Mouse (Mus musculus): Measurements from ENCODE around the gene Trio. TPM values are rescaled to one million over a fixed set of nuclear protein-coding genes. Genes with fewer than 3 reads are reported as not detected.

The Trio gene
- polyA plus RNA-seq, 1 experiment from 2014 or later, result 14.0 TPM

DNA sequence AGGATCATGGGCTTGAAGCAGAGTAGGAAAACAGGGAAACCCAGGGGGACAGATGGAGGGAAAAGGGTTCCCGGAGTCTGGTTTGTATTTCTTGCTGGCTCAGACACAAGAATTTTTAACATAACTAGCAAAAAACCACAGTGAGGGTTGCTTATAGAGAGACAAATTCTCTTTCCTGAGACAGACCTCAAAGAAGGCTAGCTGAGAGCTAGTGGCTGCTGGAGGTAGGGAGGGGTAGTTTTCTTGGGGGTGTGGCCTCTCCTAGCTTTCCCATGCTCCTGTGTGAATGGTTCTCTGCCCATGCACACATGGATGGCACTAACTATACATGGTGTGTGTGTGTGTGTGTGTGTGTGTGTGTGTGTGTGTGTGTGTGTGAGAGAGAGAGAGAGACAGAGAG is 265.0 kb downstream of the Trio start:
- Histone ChIP-seq H3K27ac (ENCODE audit: low read depth, low read length) (no peak overlapping the region), H3K4me1 (replicated peaks; ENCODE audit: control insufficient read depth, insufficient read depth, low read length) (no peaks in the 10 kb centered on the region), H3K4me2 (no peak overlapping the region), H3K9ac (ENCODE audit: low read depth, low read length) (no peak overlapping the region), H3K27me3 (replicated peaks; ENCODE audit: control insufficient read depth, insufficient read depth, low read length) (no peaks in the 10 kb centered on the region), H3K9me3 (ENCODE audit: control insufficient read depth, low read length) (no peaks in the 10 kb centered on the region), H3K4me3 (ENCODE audit: low read depth, low read length) (no peak overlapping the region), H3K36me3 (ENCODE audit: control insufficient read depth, insufficient read depth, low read length) (peaks cover 5% of the 10 kb centered on the region; the same call in 1 of the 2 replicates)
- DNase-seq (ENCODE audit: low spot score) (no peak), ATAC-seq (replicated peaks; ENCODE audit: low FRiP score) (no peak)
- 87% methylated on average over 1 of the region's 1 CpGs for WGBS

DNA sequence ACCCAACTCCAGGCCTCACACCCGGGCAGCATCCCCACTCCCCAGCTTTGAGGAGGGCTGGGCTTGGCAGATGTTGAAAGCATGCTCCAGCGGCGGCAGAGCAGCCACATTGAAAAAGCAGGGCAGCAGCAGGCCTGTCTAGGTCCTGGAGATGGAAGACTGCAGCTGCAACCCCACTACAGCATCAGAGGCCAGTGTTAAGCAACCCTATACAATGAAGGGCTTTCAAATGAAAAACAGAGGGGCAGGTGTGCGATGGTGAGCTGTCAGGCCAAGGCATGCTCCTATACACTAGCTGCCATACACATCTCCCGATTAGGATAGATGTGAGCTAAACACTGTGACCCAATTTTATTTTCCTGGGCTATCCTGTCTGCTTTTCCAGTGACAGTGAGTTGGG is 265.8 kb downstream of the Trio start:
- DNase-seq (ENCODE audit: low spot score) (no peak), ATAC-seq (replicated peaks; ENCODE audit: low FRiP score) (no peak)
- Histone ChIP-seq H3K4me1 (replicated peaks; ENCODE audit: control insufficient read depth, insufficient read depth, low read length) (no peaks in the 10 kb centered on the region), H3K27me3 (replicated peaks; ENCODE audit: control insufficient read depth, insufficient read depth, low read length) (no peaks in the 10 kb centered on the region), H3K4me3 (ENCODE audit: low read depth, low read length) (no peak overlapping the region), H3K9me3 (ENCODE audit: control insufficient read depth, low read length) (no peaks in the 10 kb centered on the region), H3K27ac (ENCODE audit: low read depth, low read length) (no peak overlapping the region), H3K9ac (ENCODE audit: low read depth, low read length) (no peak overlapping the region), H3K36me3 (ENCODE audit: control insufficient read depth, insufficient read depth, low read length) (peaks cover 5% of the 10 kb centered on the region; the same call in 1 of the 2 replicates), H3K4me2 (no peak overlapping the region)
- 85% methylated on average over 5 of the region's 5 CpGs for WGBS

DNA sequence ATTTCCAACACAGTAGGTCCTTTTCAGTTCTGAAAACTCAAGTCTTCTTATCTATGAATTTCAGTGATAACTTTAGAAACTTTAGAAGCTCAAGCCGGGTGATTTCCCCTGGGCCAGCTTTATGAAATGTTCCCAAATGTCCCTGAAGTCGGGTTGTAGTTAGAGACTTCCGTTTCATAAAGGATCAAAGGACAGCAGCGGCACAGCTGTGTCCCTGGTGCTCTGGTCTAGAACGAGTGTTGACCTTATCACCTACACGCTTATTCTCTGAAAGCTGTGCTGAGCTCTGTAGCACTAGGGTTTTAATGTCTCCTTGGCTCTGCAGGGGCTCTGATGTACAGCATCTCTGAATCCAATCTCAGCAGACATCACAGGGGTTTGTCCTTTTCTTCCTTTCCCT is 267.0 kb downstream of the Trio start:
- Histone ChIP-seq H3K4me3 (ENCODE audit: low read depth, low read length) (no peak overlapping the region), H3K27ac (ENCODE audit: low read depth, low read length) (no peak overlapping the region), H3K4me1 (replicated peaks; ENCODE audit: control insufficient read depth, insufficient read depth, low read length) (no peaks in the 10 kb centered on the region), H3K9me3 (ENCODE audit: control insufficient read depth, low read length) (no peaks in the 10 kb centered on the region), H3K9ac (ENCODE audit: low read depth, low read length) (no peak overlapping the region), H3K27me3 (replicated peaks; ENCODE audit: control insufficient read depth, insufficient read depth, low read length) (no peaks in the 10 kb centered on the region), H3K4me2 (no peak overlapping the region), H3K36me3 (ENCODE audit: control insufficient read depth, insufficient read depth, low read length) (peaks cover 7% of the 10 kb centered on the region; the same call in 1 of the 2 replicates)
- no peak for ATAC-seq (replicated peaks; ENCODE audit: low FRiP score)
- WGBS, result 78% methylated on average over 6 of the region's 6 CpGs
- DNase-seq (ENCODE audit: low spot score), result no peak

DNA sequence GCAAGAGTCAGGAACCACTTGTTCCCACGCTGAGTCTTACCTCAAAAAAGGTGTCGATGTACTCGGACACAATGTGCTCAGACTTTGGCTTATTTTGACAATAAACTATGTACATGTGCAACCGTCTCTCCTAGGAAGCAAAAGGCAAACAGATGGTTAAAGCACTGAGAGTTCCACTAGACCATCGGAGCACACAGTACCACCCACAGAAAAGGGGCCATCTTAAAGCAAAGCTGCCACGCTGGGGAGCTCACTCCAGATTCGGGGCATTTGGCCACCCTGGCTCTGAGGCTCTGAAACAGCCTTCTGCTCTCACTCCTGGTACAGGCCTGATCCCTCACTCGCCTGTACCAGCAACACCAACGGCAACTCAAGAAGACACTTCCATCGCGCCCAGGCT is 269.2 kb downstream of the Trio start:
- Histone ChIP-seq H3K4me2 (no peak overlapping the region), H3K9ac (ENCODE audit: low read depth, low read length) (no peak overlapping the region)

DNA sequence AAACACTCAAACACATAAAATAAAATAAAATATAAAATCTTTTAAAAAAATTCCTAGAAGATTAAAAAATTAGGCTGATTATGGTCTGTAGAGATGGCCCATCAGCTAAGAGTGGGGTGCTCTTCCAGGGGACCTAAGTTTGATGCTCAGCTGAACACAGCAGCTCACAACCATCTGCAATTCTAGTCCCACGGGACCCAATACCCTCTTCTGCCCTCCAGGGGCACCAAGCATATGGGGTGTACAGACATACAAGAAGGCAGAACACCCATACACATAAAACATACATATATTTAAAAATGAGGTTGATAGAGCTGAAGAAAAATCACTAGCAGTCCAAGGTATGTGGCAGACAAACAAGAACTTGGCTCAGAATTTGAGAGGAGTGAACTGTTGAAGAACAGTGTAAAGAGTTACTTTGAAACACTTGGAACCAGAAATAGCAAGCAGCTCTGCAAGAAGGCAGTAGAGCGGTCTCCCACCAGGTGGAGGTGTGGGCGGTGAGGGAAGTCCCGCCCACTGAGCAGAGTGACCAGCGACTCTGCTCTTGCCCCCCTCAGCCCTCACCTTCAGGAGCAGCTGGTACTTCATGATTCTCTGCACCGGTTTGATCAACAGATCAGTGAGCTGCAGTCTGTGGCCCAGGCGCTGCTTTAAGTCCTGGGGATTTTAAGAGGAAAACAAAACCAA is 270.9 kb downstream of the Trio start:
- no peak for ATAC-seq (replicated peaks; ENCODE audit: low FRiP score)

More for the DNA sequence above, 269.2 kb downstream of the Trio start:
- H3K9me3 ChIP-seq (ENCODE audit: control insufficient read depth, low read length), result no peaks in the 10 kb centered on the region
- H3K27me3 ChIP-seq (replicated peaks; ENCODE audit: control insufficient read depth, insufficient read depth, low read length), result no peaks in the 10 kb centered on the region
- no peak overlapping the region for H3K4me3 ChIP-seq (ENCODE audit: low read depth, low read length)
- ATAC-seq (replicated peaks; ENCODE audit: low FRiP score), result no peak
- H3K4me1 ChIP-seq (replicated peaks; ENCODE audit: control insufficient read depth, insufficient read depth, low read length), result no peaks in the 10 kb centered on the region
- 89% methylated on average over 11 of the region's 11 CpGs for WGBS
- H3K36me3 ChIP-seq (ENCODE audit: control insufficient read depth, insufficient read depth, low read length), result peaks cover 10% of the 10 kb centered on the region; the same call in 1 of the 2 replicates
- H3K27ac ChIP-seq (ENCODE audit: low read depth, low read length), result no peak overlapping the region
- DNase-seq (ENCODE audit: low spot score), result no peak

DNA sequence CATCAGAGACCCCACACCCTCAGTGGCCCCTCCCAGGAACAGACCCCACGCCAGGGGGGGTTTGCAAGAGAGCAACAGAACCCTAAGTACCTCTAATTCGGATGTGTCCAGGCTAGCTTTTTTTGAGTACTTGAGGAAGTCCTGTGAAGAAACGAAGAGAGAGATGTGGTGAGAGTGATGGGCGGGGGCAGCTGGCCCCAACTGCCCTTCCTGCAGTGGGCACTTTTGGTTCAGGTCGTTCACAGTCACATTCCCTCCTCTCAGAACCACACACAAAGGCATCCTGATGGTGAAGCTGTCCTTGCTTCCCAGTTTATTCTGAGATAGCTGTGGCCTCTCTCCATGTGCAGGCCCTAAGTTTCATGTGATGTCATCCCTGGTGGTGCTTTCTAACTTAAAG is 271.7 kb downstream of the Trio start:
- no peak overlapping the region for H3K27ac ChIP-seq (ENCODE audit: low read depth, low read length)
- no peaks in the 10 kb centered on the region for H3K4me1 ChIP-seq (replicated peaks; ENCODE audit: control insufficient read depth, insufficient read depth, low read length)
- no peaks in the 10 kb centered on the region for H3K27me3 ChIP-seq (replicated peaks; ENCODE audit: control insufficient read depth, insufficient read depth, low read length)
- 62% methylated on average over 5 of the region's 5 CpGs for WGBS
- no peaks in the 10 kb centered on the region for H3K9me3 ChIP-seq (ENCODE audit: control insufficient read depth, low read length)
- no peak for ATAC-seq (replicated peaks; ENCODE audit: low FRiP score)
- no peak overlapping the region for H3K4me3 ChIP-seq (ENCODE audit: low read depth, low read length)
- no peak overlapping the region for H3K4me2 ChIP-seq
- DNase-seq (ENCODE audit: low spot score), result no peak
- H3K9ac ChIP-seq (ENCODE audit: low read depth, low read length), result no peak overlapping the region
- H3K36me3 ChIP-seq (ENCODE audit: control insufficient read depth, insufficient read depth, low read length), result peaks cover 17% of the 10 kb centered on the region; the same call in 1 of the 2 replicates

More for the DNA sequence above, 270.9 kb downstream of the Trio start:
- Histone ChIP-seq H3K9me3 (ENCODE audit: control insufficient read depth, low read length) (no peaks in the 10 kb centered on the region), H3K4me3 (ENCODE audit: low read depth, low read length) (no peak overlapping the region), H3K4me1 (replicated peaks; ENCODE audit: control insufficient read depth, insufficient read depth, low read length) (no peaks in the 10 kb centered on the region), H3K27me3 (replicated peaks; ENCODE audit: control insufficient read depth, insufficient read depth, low read length) (no peaks in the 10 kb centered on the region), H3K4me2 (no peak overlapping the region), H3K9ac (ENCODE audit: low read depth, low read length) (no peak overlapping the region), H3K36me3 (ENCODE audit: control insufficient read depth, insufficient read depth, low read length) (peaks cover 13% of the 10 kb centered on the region; the same call in 1 of the 2 replicates), H3K27ac (ENCODE audit: low read depth, low read length) (no peak overlapping the region)
- WGBS, result 78% methylated on average over 7 of the region's 7 CpGs
- no peak for DNase-seq (ENCODE audit: low spot score)

DNA sequence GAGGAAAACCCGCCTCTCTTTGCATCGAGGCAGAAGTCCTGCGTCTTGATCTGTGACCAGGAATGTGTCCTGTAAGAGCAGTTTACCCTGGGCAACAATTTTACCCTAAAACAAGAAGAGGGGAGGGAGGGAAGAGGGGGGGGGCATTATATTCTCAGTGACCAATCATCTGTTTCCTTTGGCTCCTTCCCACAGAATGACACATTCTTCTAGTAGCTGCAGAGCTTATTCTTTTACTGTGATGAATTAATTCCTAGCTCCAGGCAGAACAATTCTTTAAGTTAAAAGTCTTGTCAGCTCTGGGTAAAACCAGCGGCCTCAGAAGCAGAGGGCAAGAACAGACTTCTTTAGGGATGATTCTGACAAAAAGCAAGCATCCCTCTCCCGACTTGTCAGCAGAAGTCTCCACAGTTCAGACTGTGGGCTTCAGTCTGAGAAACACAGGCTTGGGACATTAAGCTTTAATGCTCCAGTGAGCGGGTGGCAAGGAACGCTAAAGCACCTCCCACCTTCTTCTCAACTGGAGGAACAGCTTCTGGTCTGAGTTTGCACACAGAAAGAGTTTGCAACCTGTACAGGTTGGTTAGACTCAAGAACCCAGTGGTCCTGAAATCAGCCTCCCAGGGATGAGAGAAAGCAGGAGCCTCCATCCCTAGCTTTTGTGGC is 272.8 kb downstream of the Trio start:
- no peak overlapping the region for H3K9ac ChIP-seq (ENCODE audit: low read depth, low read length)
- H3K27ac ChIP-seq (ENCODE audit: low read depth, low read length), result no peak overlapping the region

DNA sequence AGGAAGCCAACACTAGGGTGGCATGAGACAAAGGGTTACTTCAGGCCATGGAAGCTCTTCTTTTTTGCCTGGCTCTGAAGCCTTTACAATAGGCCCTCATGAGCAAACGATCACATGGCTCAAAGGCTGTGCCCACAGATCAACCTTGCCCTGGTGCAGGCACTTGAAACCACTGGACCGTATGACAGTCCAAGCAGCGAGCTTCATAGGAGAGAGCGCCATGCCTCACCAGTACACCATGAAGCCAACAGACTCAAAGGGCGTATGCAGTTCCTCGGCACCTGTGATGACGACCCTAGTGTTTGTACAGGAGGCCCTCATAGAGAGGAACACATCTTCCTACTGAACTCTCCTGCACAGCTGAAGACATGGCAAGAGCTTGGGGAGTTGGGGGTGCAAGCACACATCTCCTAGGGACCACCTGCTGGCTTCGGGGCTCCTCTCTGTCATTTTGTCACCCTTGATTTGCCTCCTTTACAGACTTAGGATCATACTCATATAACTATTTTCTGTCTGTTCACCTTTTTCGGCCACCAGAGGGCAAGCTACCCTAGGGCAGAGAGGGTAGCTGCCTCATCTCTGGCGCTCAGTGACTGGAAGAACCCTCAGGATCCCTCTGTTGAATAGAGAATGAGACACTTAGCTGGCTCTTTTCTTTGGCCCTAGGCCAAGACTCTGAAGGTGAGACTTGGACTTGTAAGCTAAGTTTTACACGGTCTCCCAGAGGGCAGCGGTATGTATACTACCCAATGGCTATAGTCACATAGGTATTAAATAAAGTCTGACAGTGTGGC is 273.8 kb downstream of the Trio start:
- Histone ChIP-seq H3K9me3 (ENCODE audit: control insufficient read depth, low read length) (no peaks in the 10 kb centered on the region), H3K4me3 (ENCODE audit: low read depth, low read length) (no peak overlapping the region), H3K27me3 (replicated peaks; ENCODE audit: control insufficient read depth, insufficient read depth, low read length) (no peaks in the 10 kb centered on the region), H3K9ac (ENCODE audit: low read depth, low read length) (no peak overlapping the region), H3K4me2 (no peak overlapping the region), H3K4me1 (replicated peaks; ENCODE audit: control insufficient read depth, insufficient read depth, low read length) (no peaks in the 10 kb centered on the region), H3K36me3 (ENCODE audit: control insufficient read depth, insufficient read depth, low read length) (peaks cover 27% of the 10 kb centered on the region), H3K27ac (ENCODE audit: low read depth, low read length) (no peak overlapping the region)
- ATAC-seq (replicated peaks; ENCODE audit: low FRiP score) (no peak), DNase-seq (ENCODE audit: low spot score) (no peak)
- WGBS, result 83% methylated on average over 12 of the region's 12 CpGs

More for the DNA sequence above, 272.8 kb downstream of the Trio start:
- peaks cover 21% of the 10 kb centered on the region for H3K36me3 ChIP-seq (ENCODE audit: control insufficient read depth, insufficient read depth, low read length)
- DNase-seq (ENCODE audit: low spot score) (no peak), ATAC-seq (replicated peaks; ENCODE audit: low FRiP score) (no peak)
- 87% methylated on average over 7 of the region's 7 CpGs for WGBS
- H3K4me1 ChIP-seq (replicated peaks; ENCODE audit: control insufficient read depth, insufficient read depth, low read length), result no peaks in the 10 kb centered on the region
- no peak overlapping the region for H3K4me2 ChIP-seq
- H3K9me3 ChIP-seq (ENCODE audit: control insufficient read depth, low read length), result no peaks in the 10 kb centered on the region
- no peak overlapping the region for H3K4me3 ChIP-seq (ENCODE audit: low read depth, low read length)
- no peaks in the 10 kb centered on the region for H3K27me3 ChIP-seq (replicated peaks; ENCODE audit: control insufficient read depth, insufficient read depth, low read length)

All from liver, embryonic 11.5 days (tissue).